Mouse (Mus musculus): ENCODE measurements around the gene Carm1. TPM values are rescaled to one million over a fixed set of nuclear protein-coding genes. Genes with fewer than 3 reads are reported as not detected.

Gene Carm1
- polyA plus RNA-seq, 1 experiment from 2014 or later, result 79.5 TPM

DNA sequence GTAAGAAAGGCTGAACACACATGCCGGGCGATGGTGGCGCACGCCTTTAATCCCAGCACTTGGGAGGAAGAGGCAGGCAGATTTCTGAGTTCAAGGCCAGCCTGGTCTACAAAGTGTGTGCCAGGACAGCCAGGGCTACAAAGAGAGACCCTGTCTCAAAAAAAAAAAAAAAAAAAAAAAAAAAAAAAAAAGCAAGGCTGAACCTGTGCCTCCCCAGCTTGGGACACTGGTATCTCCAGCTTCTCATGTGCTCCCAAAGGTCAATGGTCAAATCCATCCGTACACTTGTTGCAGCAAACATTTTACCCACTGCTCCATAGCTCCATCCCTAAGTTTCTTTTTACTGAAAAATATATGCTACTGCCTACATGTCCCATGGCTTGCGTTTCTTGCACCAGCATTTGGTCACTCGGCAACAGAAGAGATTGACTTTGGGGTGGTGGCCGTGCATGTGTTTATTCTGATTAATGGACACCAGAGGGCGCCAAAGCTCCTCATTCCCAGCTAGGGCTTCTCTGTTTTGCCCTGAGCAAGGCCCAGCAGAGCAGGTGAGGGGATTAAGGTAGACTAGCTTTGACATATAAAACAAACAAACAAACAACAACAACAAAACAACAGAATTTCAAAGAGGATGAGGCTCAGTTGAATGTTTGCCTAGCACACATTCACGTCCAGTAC, 55.2 kb downstream of the Carm1 start:
- H3K9me3 ChIP-seq, result no peaks in the 10 kb centered on the region
- H3K9ac ChIP-seq, result no peak overlapping the region
- no peaks in the 10 kb centered on the region for H3K36me3 ChIP-seq
- no peak for ATAC-seq (ENCODE audit: insufficient number of reproducible peaks, insufficient read depth, low FRiP score, low TSS enrichment)
- H3K4me3 ChIP-seq, result no peak overlapping the region
- no peaks in the 10 kb centered on the region for H3K27me3 ChIP-seq
- no peak overlapping the region for H3K27ac ChIP-seq
- no peaks in the 10 kb centered on the region for H3K4me1 ChIP-seq
- no peak overlapping the region for H3K4me2 ChIP-seq (replicated peaks)
- WGBS, result 48% methylated on average over 10 of the region's 10 CpGs

DNA sequence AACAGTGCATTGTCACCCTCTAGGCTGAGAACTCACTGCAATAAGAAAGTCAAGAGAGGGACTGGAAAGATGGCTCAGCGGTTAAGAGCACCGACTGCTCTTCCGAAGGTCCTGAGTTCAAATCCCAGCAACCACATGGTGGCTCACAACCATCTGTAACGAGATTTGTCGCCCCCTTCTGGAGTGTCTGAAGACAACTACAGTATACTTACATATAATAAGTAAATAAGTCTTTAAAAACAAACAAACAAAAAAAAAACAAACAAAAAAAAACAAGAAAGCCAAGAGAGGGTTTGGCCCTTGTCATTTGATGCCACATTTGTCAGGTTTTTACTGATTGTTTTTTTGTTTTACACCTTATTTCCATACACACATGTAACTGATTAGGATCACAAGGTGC, 57.4 kb downstream of the Carm1 start:
- Histone ChIP-seq H3K36me3 (no peaks in the 10 kb centered on the region), H3K27me3 (no peaks in the 10 kb centered on the region), H3K9me3 (no peaks in the 10 kb centered on the region), H3K4me2 (replicated peaks) (no peak overlapping the region), H3K4me1 (no peaks in the 10 kb centered on the region), H3K27ac (no peak overlapping the region), H3K4me3 (no peak overlapping the region), H3K9ac (no peak overlapping the region)
- WGBS, result 78% methylated on average over 5 of the region's 5 CpGs
- ATAC-seq (ENCODE audit: insufficient number of reproducible peaks, insufficient read depth, low FRiP score, low TSS enrichment), result no peak

DNA sequence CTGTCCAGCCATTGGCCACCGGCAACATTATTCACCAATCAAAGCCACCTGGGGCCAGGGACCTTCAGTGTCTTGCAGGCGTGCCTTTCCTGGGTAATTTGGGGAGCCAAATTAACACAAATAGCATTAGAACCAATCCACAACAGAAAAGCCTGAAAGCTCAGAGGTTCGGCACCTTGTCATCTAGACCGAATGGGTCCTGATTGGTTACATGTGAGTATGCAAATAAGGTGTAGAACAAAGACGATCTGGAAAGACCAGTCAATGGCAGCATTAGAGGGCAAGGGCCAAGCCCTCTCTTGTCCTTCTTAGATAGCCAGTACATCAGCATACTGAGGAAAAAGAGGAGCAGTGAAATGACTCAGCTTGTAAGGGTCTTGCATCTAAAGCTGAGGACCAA, 59.2 kb downstream of the Carm1 start:
- no peaks in the 10 kb centered on the region for H3K4me1 ChIP-seq
- H3K4me3 ChIP-seq, result no peak overlapping the region
- H3K27ac ChIP-seq, result no peak overlapping the region
- H3K9ac ChIP-seq, result no peak overlapping the region
- H3K4me2 ChIP-seq (replicated peaks), result no peak overlapping the region
- 67% methylated on average over 5 of the region's 5 CpGs for WGBS
- no peaks in the 10 kb centered on the region for H3K36me3 ChIP-seq
- H3K27me3 ChIP-seq, result no peaks in the 10 kb centered on the region
- H3K9me3 ChIP-seq, result no peaks in the 10 kb centered on the region
- ATAC-seq (ENCODE audit: insufficient number of reproducible peaks, insufficient read depth, low FRiP score, low TSS enrichment), result no peak

DNA sequence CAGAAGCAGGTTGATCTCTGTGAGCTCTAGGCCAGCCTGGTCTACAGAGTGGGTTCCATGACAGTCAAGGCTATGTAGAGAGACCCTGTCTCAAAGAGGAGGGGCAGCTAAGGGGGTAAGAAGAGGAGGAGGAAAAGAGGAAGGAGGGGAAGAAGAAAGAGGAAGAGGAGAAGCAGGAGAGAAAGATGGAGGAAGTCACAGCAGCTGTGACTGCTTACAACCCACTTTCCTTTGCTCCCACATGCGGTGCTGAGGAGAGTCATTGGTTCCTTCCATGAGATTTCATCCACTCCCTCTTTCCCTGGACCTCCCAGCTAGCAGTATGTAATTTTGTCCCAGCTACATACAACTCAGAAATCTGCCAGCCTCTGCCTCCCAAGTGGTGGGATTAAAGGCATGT, 60.0 kb downstream of the Carm1 start:
- no peak overlapping the region for H3K4me3 ChIP-seq
- H3K27me3 ChIP-seq, result no peaks in the 10 kb centered on the region
- no peaks in the 10 kb centered on the region for H3K9me3 ChIP-seq
- no peak overlapping the region for H3K27ac ChIP-seq
- no peaks in the 10 kb centered on the region for H3K4me1 ChIP-seq
- no peaks in the 10 kb centered on the region for H3K36me3 ChIP-seq
- ATAC-seq (ENCODE audit: insufficient number of reproducible peaks, insufficient read depth, low FRiP score, low TSS enrichment), result no peak
- 89% methylated on average over 1 of the region's 1 CpGs for WGBS
- no peak overlapping the region for H3K9ac ChIP-seq
- H3K4me2 ChIP-seq (replicated peaks), result no peak overlapping the region

DNA sequence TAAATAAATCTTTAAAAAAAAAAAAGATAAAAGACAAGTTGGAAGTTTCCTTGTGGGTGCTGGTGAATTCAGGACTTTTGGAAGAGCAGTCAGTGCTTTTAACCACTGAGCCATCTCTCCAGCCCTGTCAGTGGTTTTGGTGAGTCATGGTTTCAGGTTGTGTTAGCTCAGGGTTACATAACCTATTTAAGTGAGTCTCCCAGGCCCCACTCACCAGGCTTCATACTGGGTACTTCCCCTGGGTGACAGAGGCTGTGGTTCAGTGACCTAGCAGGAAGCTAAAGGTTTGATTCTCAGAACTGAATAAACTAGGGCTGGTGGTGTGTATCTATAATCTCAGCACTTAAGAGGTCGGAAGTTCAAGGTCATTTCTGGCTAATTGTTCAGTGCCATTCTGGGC, 63.2 kb downstream of the Carm1 start:
- WGBS, result 90% methylated on average over 1 of the region's 1 CpGs
- no peak overlapping the region for H3K9ac ChIP-seq
- H3K4me1 ChIP-seq, result no peaks in the 10 kb centered on the region
- no peak overlapping the region for H3K27ac ChIP-seq
- H3K9me3 ChIP-seq, result no peaks in the 10 kb centered on the region
- no peaks in the 10 kb centered on the region for H3K27me3 ChIP-seq
- no peak overlapping the region for H3K4me3 ChIP-seq
- no peak overlapping the region for H3K4me2 ChIP-seq (replicated peaks)
- no peaks in the 10 kb centered on the region for H3K36me3 ChIP-seq
- no peak for ATAC-seq (ENCODE audit: insufficient number of reproducible peaks, insufficient read depth, low FRiP score, low TSS enrichment)

DNA sequence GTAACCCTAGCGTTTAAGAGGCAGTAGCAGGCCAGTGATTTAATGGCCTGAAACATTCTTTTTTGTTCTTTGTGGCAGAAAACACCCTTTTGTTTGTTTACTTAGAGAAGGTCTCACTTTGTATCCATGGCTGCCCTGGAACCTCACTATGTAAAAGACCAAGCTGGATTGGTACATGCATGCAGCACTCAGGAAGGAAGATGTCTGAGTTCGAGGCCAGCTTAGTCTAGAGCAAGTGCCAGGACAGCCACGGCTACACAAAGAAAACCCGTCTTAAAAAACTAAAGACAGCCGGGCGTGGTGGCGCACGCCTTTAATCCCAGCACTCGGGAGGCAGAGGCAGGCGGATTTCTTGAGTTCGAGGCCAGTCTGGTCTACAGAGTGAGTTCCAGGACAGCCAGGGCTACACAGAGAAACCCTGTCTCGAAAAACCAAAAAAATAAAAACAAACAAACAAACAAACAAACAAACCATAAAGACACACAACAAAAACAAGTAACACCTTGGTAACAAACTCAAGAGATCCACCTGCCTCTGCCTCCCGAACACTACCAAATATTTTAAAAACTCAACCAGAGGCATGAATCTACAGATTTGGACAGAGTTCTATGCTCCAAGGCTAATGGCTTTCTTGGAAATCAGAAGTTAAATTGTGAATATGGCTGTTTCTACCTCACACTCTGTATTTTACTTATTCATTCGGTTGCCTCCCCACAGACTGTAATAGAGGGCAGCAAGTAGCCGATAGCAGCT, 68.3 kb downstream of the Carm1 start:
- Histone ChIP-seq H3K9me3 (no peaks in the 10 kb centered on the region), H3K27me3 (no peaks in the 10 kb centered on the region), H3K4me2 (replicated peaks) (peak overlapping the region; percentile 62), H3K4me3 (peak overlapping the region; percentile 74), H3K9ac (peak overlapping the region; percentile 74), H3K36me3 (no peaks in the 10 kb centered on the region), H3K4me1 (peaks cover 9% of the 10 kb centered on the region), H3K27ac (peak overlapping the region; percentile 99)
- 77% methylated on average over 15 of the region's 15 CpGs for WGBS
- ATAC-seq (ENCODE audit: insufficient number of reproducible peaks, insufficient read depth, low FRiP score, low TSS enrichment), result no peak

DNA sequence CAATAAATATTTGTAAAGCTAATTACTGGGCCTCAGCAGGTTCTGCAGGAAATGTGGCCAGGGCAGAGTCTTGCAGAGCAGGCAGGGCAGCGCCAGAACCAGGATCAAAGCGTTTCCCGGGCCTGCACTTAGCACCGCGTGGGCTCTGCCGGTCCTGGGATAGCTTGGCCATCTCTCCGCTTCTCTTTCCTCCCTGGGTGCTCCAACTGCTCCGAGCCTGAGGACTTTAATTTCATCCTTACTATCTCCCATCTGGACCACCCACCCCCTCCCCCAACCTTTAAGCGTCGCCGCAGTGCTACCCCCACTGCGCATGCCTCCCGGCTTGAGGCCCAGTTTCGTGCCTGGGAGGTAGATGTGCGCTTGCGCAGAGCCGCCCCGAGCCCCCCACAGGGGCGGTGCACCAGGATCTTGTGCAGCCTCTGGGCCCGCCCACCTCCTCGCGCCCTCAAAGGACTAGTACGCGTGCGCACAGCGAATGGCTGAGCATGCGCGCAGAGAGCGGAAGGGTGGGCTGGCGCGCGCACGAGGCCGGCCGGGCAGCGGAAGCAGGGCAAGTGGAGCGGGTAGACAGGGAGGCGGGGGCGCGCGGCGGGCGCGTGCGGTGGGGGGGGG, 69.0 kb downstream of the Carm1 start, which contains the start of gene Smarca4:
Smarca4 (plus strand) TSS at position 553 of the 615 bp plus-strand sequence.
- Histone ChIP-seq H3K9me3 (no peaks in the 10 kb centered on the region), H3K27ac (peak within 1 kb of the TSS; percentile 99), H3K4me3 (peak within 1 kb of the TSS; percentile 74), H3K9ac (peak within 1 kb of the TSS; percentile 84), H3K36me3 (no peaks in the 10 kb centered on the region), H3K4me2 (replicated peaks) (peak within 1 kb of the TSS; percentile 62), H3K4me1 (peaks cover 9% of the 10 kb centered on the region), H3K27me3 (no peaks in the 10 kb centered on the region)
- WGBS, result 1% methylated on average over 45 of the region's 45 CpGs
- peak; percentile 96 for ATAC-seq (ENCODE audit: insufficient number of reproducible peaks, insufficient read depth, low FRiP score, low TSS enrichment)

DNA sequence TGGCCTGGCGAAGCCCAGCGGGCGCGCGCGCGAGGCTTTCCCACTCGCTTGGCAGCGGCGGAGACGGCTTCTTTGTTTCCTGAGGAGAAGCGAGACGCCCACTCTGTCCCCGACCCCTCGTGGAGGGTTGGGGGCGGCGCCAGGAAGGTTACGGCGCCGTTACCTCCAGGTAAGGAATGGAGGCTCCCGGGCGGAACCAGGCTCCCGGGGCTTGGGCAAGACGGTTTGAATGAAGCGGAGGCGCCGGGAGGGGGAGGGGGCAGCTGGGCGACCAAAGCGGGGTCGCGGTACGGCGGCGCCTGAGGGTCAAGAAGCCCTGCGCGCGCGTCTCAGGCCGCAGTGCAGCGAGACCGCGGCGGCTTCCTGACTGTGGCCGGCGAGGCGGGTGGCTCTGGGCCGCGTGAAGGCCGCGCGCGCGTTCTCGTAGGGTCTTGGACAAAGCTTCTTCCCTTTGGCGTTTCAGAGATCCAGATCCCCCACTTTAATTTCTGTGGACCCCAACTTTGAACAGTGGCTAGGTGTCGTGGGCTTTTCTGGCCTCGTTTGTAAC, 69.6 kb downstream of the Carm1 start:
- Histone ChIP-seq H3K9me3 (no peaks in the 10 kb centered on the region), H3K27ac (peak overlapping the region; percentile 99), H3K9ac (peak overlapping the region; percentile 84), H3K36me3 (0 out of 2 replicates have a peak, but pooled peaks cover under 1% of the 10 kb centered on the region), H3K4me2 (replicated peaks) (peak overlapping the region; percentile 62), H3K27me3 (no peaks in the 10 kb centered on the region), H3K4me3 (peak overlapping the region; percentile 74), H3K4me1 (peaks cover 9% of the 10 kb centered on the region)
- WGBS, result under 1% methylated on average over 53 of the region's 57 CpGs
- ATAC-seq (ENCODE audit: insufficient number of reproducible peaks, insufficient read depth, low FRiP score, low TSS enrichment), result peak; percentile 77

DNA sequence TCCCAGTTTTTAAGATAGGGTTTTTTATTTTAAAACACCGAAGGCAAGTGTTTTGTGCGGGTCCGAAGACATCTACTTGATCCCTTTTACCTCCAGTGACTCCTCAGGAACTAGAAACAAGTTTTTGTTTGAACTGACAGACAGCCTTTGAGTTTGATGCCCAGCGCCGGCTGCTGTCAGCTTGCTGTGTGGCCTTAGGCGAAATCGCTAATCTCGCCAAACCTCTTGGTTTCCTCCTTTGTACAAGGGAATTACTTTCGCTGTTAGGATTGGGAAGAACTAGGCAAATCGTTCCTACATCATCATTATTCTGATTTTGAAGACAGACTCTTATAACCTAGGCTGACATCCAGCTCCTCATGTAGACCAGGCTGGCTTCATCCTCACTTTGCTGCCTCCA, 70.4 kb downstream of the Carm1 start:
- WGBS, result 3% methylated on average over 10 of the region's 10 CpGs
- 0 out of 2 replicates have a peak, but pooled peaks cover 3% of the 10 kb centered on the region for H3K36me3 ChIP-seq
- peak overlapping the region; percentile 62 for H3K4me2 ChIP-seq (replicated peaks)
- H3K9ac ChIP-seq, result peak overlapping the region; percentile 84
- no peaks in the 10 kb centered on the region for H3K9me3 ChIP-seq
- H3K4me3 ChIP-seq, result peak overlapping the region; percentile 74
- peak overlapping the region; percentile 99 for H3K27ac ChIP-seq
- no peaks in the 10 kb centered on the region for H3K27me3 ChIP-seq
- ATAC-seq (ENCODE audit: insufficient number of reproducible peaks, insufficient read depth, low FRiP score, low TSS enrichment), result no peak
- H3K4me1 ChIP-seq, result peaks cover 9% of the 10 kb centered on the region

DNA sequence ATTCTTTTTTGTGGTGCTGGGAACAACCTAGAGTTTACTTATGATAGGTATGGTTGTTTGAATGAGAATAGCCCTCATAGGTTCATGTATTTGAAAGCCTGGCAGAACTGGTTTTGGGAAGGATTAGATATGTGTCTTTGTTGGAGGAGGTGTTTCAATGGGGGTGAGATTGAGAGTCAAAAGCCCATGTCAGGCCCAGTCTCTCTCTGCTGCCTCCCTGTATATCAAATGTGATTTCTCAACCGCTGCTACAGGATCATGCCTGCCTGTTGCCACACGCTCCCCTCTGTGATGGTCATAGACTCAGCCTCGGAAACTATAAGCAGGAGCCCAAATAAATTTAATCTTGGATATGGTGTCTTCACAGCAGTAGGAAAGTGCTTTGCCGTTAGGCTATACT, 73.5 kb downstream of the Carm1 start:
- Histone ChIP-seq H3K27me3 (no peaks in the 10 kb centered on the region), H3K9me3 (no peaks in the 10 kb centered on the region), H3K36me3 (0 out of 2 replicates have a peak, but pooled peaks cover 8% of the 10 kb centered on the region), H3K9ac (no peak overlapping the region), H3K4me2 (replicated peaks) (no peak overlapping the region), H3K27ac (no peak overlapping the region), H3K4me3 (no peak overlapping the region), H3K4me1 (peaks cover 9% of the 10 kb centered on the region)
- no peak for ATAC-seq (ENCODE audit: insufficient number of reproducible peaks, insufficient read depth, low FRiP score, low TSS enrichment)
- WGBS, result 87% methylated on average over 4 of the region's 4 CpGs

DNA sequence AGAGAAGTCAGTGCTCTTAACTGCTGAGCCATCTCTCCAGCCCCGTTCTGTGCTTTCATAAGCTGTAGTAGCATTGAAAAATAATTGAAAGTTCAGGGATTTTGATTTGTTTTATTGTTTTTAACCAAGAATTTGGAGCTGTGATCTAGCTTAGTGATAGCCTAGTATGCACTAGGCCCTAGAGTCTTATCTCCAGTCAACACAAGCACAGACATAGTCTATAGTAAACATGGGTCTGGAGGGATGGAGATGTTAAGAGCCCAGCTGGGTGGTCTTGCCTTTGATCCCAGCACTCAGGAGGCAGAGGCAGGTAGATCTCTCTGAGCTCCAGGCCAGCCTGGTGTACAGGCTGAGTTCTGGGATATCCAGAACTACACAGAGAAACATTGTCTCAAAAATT, 76.0 kb downstream of the Carm1 start:
- H3K27me3 ChIP-seq, result no peaks in the 10 kb centered on the region
- no peak overlapping the region for H3K9ac ChIP-seq
- 96% methylated on average over 1 of the region's 1 CpGs for WGBS
- no peak overlapping the region for H3K27ac ChIP-seq
- H3K9me3 ChIP-seq, result no peaks in the 10 kb centered on the region
- ATAC-seq (ENCODE audit: insufficient number of reproducible peaks, insufficient read depth, low FRiP score, low TSS enrichment), result no peak
- H3K4me3 ChIP-seq, result no peak overlapping the region
- H3K36me3 ChIP-seq, result 0 out of 2 replicates have a peak, but pooled peaks cover 10% of the 10 kb centered on the region
- H3K4me2 ChIP-seq (replicated peaks), result no peak overlapping the region
- peaks cover 9% of the 10 kb centered on the region for H3K4me1 ChIP-seq
